Mouse (Mus musculus): ENCODE measurements around the gene Ebf1.

DNA sequence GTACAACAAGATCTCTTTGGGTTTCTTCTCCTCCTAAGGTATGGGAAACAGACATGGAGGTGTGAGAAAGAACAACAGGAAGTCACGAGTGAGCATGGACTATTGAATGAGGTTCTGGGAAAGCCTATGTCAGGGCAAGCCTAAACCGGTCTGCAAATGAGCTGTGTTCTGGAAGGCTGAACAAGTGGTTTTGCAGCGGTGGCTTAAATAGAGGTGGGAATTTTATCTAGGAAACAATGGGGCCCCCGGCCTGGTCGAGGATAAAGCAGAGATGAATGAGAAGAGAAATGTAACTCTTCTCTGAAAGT, 73.1 kb downstream of the Ebf1 start:
- TF ChIP-seq POLR2A (IDR thresholded peaks at IDR 0.05; ENCODE audit: control insufficient read depth, low read depth, low read length) (no peak), CTCF (IDR thresholded peaks at IDR 0.05; ENCODE audit: control insufficient read depth, insufficient read depth, insufficient replicate concordance, low read depth, low read length) (no peak)
